Mouse (Mus musculus): Measurements from ENCODE around the gene Ndn.

Gene Ndn

DNA sequence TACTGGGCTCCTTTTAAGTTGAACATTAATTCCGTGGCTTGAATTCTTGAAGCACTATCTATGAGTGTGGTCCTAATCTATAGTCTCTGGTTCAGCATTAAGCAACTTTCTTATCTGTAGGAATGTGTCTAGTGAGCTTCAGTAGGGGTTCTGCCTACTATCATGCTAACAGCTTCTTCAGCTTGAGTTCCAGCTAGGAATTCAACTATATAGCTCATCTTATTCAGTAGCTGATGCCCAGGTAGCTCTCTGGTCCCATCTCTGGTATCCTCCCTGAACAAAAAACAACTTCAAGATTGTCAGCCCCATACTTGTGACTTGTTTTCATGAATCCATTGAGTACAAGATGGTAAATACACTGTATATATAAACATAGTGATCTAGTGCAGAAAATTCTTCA is at the start of gene Ndn:
TSS of gene Ndn (plus strand) at position 301 of the 400 bp plus-strand sequence.
- DNase-seq (ENCODE audit: low read depth), result no peak

DNA sequence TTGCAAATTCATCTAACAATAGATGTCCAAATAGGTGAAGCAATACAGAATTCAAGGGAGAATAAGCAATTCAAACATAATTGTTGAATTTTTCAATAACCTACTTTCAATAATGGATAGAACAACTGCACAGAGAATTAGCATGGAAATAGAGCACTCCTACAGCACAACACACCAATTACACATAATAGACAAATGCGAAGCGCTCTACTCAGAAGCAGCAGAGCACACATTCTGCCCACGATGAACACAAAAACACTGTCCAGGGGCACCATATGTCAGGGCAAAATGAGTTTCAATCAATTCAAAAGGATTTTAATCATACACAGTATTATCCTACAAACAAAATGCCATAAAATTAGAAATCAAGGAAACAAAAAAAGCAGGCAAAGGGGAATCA is 43.9 kb upstream of the Ndn start:
- DNase-seq (ENCODE audit: low read depth), result no peak

DNA sequence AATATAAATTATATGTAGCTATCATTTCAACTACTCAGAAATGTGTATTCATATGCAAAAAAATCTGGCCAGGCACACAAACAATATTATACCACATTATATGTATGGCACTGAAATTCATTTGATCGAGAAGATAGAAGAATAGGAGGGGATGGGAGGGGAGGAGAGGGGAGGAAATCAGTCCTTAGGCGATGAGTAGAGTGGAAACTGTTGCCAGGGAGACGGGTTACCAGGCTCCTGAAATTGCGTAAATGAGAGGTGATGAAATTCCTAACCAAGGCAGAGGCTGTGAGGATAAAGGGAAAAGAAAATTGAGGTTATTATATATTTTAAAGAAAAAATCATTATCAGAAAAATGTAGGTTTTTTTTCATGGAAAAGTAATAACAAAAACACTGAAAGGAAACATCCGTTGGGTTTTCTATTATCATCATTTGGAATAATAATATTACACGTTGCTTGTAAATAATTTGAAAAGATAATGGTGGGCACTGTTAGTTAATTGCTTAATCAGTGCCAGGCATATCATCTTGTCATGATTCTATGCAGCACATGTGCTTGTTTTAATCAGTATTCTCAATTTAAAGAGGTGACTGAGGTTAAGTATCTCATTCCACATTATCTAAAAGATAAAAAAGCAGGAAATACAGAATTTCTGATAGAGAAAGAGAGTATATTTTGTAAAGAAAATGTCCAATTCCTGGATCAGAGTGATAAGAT is 39.3 kb upstream of the Ndn start:
- DNase-seq (ENCODE audit: low read depth), result no peak

- DNase-seq (ENCODE audit: low read depth), result no peak
Observed at GRCm38 (mm10) chr7:62316793-62317192, 29.6 kb upstream of the Ndn start.

- DNase-seq (ENCODE audit: low read depth), result no peak
Observed at GRCm38 (mm10) chr7:62345411-62345810, 958 bp upstream of the Ndn start.

- no peak for DNase-seq (ENCODE audit: low read depth)
Observed at GRCm38 (mm10) chr7:62348106-62348803, 1.9 kb downstream of the Ndn start.

DNA sequence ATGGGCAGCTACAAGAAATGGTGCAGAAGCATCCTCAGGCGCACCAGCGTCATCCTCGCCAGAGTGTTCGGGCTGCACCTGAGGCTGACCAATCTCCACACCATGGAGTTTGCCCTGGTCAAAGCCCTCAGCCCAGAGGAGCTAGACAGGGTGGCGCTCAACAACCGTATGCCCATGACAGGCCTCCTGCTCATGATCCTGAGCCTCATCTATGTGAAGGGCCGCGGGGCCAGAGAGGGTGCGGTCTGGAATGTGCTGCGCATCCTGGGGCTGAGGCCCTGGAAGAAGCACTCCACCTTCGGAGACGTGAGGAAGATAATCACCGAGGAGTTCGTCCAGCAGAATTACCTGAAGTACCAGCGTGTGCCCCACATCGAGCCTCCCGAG is 2.4 kb downstream of the Ndn start:
- no peak for DNase-seq (ENCODE audit: low read depth)

- DNase-seq (ENCODE audit: low read depth), result no peak
Observed at GRCm38 (mm10) chr7:62351266-62351665, 4.9 kb downstream of the Ndn start.

DNA sequence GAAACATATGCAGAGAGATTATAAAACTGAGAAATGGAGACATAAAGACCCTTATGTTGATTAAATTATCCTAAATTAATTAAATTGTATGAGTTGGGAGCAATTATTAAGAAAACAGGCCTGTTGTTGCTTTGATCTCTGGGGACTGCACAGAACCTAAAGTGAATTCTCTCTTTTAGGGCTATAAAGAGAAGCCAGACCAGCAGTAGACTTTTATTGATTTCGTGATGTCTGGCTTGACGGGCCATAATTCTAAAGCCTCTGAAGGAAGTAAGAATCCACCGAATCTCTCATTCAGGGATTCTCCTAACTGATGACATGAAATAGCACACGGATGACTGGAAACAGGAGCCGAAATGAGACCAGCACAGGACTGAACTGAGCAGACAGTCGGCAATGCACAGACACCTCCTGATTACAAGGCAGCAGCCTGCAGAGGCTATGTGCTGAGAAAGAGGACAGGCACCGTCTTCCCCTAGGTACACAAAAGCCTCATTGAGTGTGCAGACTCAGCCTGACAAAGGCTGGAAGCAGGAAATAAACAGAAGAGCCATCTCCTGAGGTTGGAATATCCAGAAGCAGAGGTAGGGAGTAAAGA is 18.8 kb downstream of the Ndn start:
- no peak for DNase-seq (ENCODE audit: low read depth)

GRCm38 (mm10) chr7:62366730-62367129 is 20.4 kb downstream of the Ndn start:
- DNase-seq (ENCODE audit: low read depth), result no peak

- DNase-seq (ENCODE audit: low read depth), result no peak
Observed at GRCm38 (mm10) chr7:62375658-62376057, 29.3 kb downstream of the Ndn start.

- DNase-seq (ENCODE audit: low read depth), result no peak
Observed at GRCm38 (mm10) chr7:62376510-62377304, 30.3 kb downstream of the Ndn start, which contains the start of gene Magel2. Gene Magel2, plus strand, starts transcription at chr7:62377010.

DNA sequence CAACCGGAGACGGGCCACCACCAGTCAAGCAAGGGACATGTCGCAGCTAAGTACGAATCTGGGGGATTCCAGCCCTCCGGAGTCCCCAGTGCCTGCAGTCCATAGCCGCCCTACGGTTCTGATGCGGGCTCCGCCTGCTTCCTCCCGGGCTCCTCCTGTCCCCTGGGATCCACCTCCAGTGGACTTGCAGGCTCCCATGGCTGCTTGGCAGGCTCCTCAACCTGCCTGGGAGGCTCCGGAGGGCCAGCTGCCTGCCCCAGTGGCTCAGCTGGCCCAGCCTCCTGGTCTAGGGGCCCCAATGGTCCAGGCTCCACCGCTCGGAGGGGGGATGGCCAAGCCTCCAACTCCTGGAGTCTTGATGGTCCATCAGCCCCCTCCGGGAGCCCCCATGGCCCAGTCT is 30.9 kb downstream of the Ndn start:
- no peak for DNase-seq (ENCODE audit: low read depth)

- DNase-seq (ENCODE audit: low read depth), result no peak
Observed at GRCm38 (mm10) chr7:62378529-62378928, 32.2 kb downstream of the Ndn start.

GRCm38 (mm10) chr7:62382391-62382790 is 36.0 kb downstream of the Ndn start:
- DNase-seq (ENCODE audit: low read depth), result no peak

DNA sequence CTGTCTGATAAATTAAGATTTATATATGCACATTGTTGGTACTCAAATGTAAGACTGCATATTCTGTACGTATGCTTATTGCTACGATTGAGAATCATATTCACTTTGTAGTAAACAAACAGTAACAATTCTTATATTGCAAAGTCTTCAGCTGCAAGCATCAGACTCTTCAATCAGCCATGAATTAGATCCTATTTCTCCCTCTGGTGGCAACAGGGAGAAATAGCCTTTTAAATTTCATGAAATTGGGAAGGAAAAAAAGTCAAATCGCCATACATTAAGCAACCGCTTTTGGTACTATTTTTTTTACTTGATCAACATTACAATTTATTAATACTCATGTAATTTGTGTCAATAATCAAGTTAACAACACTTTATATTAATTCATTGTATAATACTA is 41.9 kb downstream of the Ndn start:
- DNase-seq (ENCODE audit: low read depth), result no peak

- no peak for DNase-seq (ENCODE audit: low read depth)
Observed at GRCm38 (mm10) chr7:62392202-62392601, 45.8 kb downstream of the Ndn start.
